Mouse (Mus musculus) ES-E14 (cell line): Measurements from ENCODE around the gene Stk10. TPM values are rescaled to one million over a fixed set of nuclear protein-coding genes. Genes with fewer than 3 reads are reported as not detected.

ENCODE experiments used
- DNase-seq: peaks from one replicate; pipeline ENCODE4 v3.0.0-alpha.2; 2013; ENCODE audit warnings: low read depth, low spot score
- H3K27ac ChIP-seq: 2 replicates; pipeline ENCODE4 v1.5.1; 2012; ENCODE audit warnings: low read depth, mild to moderate bottlenecking, low read length, moderate library complexity, mixed read lengths; ENCODE audit not compliant: poor library complexity, insufficient read depth, severe bottlenecking
- H3K36me3 ChIP-seq: 2 replicates; pipeline ENCODE4 v1.6.1; 2012; ENCODE audit warnings: mild to moderate bottlenecking, low read length, moderate library complexity, mixed read lengths; ENCODE audit not compliant: control insufficient read depth, poor library complexity, insufficient read depth, severe bottlenecking
- H3K4me1 ChIP-seq, 2 experiments: fragments of 150-350 bp in 1 of 2; sonication (generic) in 1 of 2; 2 replicates each; pipeline ENCODE4 v1.6.1; 2012; ENCODE audit warnings: low read length in 2 of 2, mild to moderate bottlenecking in 1 of 2, mixed read lengths in 1 of 2; ENCODE audit not compliant: control insufficient read depth in 2 of 2, insufficient read depth in 2 of 2, poor library complexity in 1 of 2
- H3K4me3 ChIP-seq, 2 experiments: fragments of 150-350 bp in 1 of 2; sonication (generic) in 1 of 2; 2 replicates each; pipeline ENCODE4 v1.5.1; 2012; ENCODE audit warnings: low read length in 2 of 2, low read depth in 1 of 2, mild to moderate bottlenecking in 1 of 2, mixed read lengths in 1 of 2; ENCODE audit not compliant: insufficient read depth in 1 of 2, poor library complexity in 1 of 2, severe bottlenecking in 1 of 2
- H3K9ac ChIP-seq: 2 replicates; pipeline ENCODE4 v1.6.1; 2012; ENCODE audit warnings: low read depth, mild to moderate bottlenecking, low read length, mixed read lengths; ENCODE audit not compliant: poor library complexity, insufficient read depth, severe bottlenecking
- H3K9me3 ChIP-seq: fragments of 150-350 bp; sonication (generic); 2 replicates; pipeline ENCODE4 v1.6.1; 2012; ENCODE audit warnings: low read depth, mild to moderate bottlenecking, low read length; ENCODE audit not compliant: control insufficient read depth, insufficient read depth
- CHD2 ChIP-seq: IDR thresholded peaks from 2 replicates; pipeline ENCODE4 v1.6.1; 2014; ENCODE audit warnings: mild to moderate bottlenecking, low read depth, low read length, inconsistent platforms
- HCFC1 ChIP-seq: IDR thresholded peaks from 2 replicates; pipeline ENCODE4 v1.6.1; 2012; ENCODE audit warnings: low read length, inconsistent platforms, borderline replicate concordance; ENCODE audit not compliant: insufficient read depth
- MAFK ChIP-seq: IDR thresholded peaks from 2 replicates; pipeline ENCODE4 v1.6.1; 2014; ENCODE audit warnings: mild to moderate bottlenecking, low read depth, low read length, inconsistent platforms; ENCODE audit not compliant: insufficient read depth
- ZC3H11A ChIP-seq: IDR thresholded peaks from 2 replicates; pipeline ENCODE4 v1.6.1; 2012; ENCODE audit warnings: low read depth, mild to moderate bottlenecking, inconsistent platforms, low read length, borderline replicate concordance
- ZNF384 ChIP-seq: IDR thresholded peaks from 2 replicates; pipeline ENCODE4 v1.6.1; 2012; ENCODE audit warnings: low read depth, low read length, inconsistent platforms
- in situ Hi-C, 2 experiments: fragments of 600-800 bp; cut with MboI; formaldehyde crosslinking; loops; one replicate each; pipeline ENCODE4 v1.15.1; 2025; ENCODE audit warnings: low sequenced_read_pairs in 2 of 2, inconsistent platforms in 1 of 2; ENCODE audit not compliant: unreplicated experiment in 2 of 2
- total RNA-seq: library from RNA; depleted of rRNA; stranded (reverse); fragments of 300-350 nt; gene quantifications from 2 replicates; pipeline ENCODE4 v1.2.3, GENCODE M21; 2012; rRNA removed

Stk10 gene
- 8.3 and 9.8 TPM in 2 replicates for total RNA-seq

- TF ChIP-seq HCFC1 (peak; percentile 84), ZNF384 (no peak)
- H3K27ac ChIP-seq = no peak within 1 kb of the TSS
- peak within 1 kb of the TSS; percentile 82 for H3K9ac ChIP-seq
- DNase-seq = peak; percentile 69
- in situ Hi-C loops = no loop called here
- H3K4me1 ChIP-seq = peaks cover 3 to 6% of the 10 kb centered on the region in 2 experiments; a peak in 2 of 4 replicates
- no peaks in the 10 kb centered on the region for H3K36me3 ChIP-seq
- peak within 1 kb of the TSS; percentile 72 to 96 for H3K4me3 ChIP-seq
- no peaks in the 10 kb centered on the region for H3K9me3 ChIP-seq
Measured at GRCm38 (mm10) chr11:32532765-32533481, at the start of gene Stk10. Gene Stk10, plus strand, starts transcription at chr11:32533305.

GRCm38 (mm10) chr11:32485290-32485689, 47.8 kb upstream of the Stk10 start:
- TF ChIP-seq MAFK (no peak), CHD2 (no peak), ZNF384 (no peak), ZC3H11A (no peak), HCFC1 (no peak)
- in situ Hi-C loops = no loop called here
- Histone ChIP-seq H3K4me3 (no peak overlapping the region), H3K9me3 (no peaks in the 10 kb centered on the region), H3K4me1 (no peaks in the 10 kb centered on the region), H3K36me3 (no peaks in the 10 kb centered on the region), H3K9ac (no peak overlapping the region), H3K27ac (no peak overlapping the region)
- DNase-seq = no peak

- no peak for TF ChIP-seq ZC3H11A
- no peak for TF ChIP-seq ZNF384
- no peak for TF ChIP-seq CHD2
- TF ChIP-seq HCFC1 = no peak
- TF ChIP-seq MAFK = no peak
- Histone ChIP-seq H3K9ac (no peak overlapping the region), H3K9me3 (no peaks in the 10 kb centered on the region), H3K4me3 (no peak overlapping the region), H3K4me1 (no peaks in the 10 kb centered on the region), H3K27ac (no peak overlapping the region), H3K36me3 (no peaks in the 10 kb centered on the region)
- in situ Hi-C loops = no loop called here
- DNase-seq = no peak
Measured at GRCm38 (mm10) chr11:32486621-32487020, 46.5 kb upstream of the Stk10 start.

GRCm38 (mm10) chr11:32487501-32487900, 45.6 kb upstream of the Stk10 start:
- H3K9ac ChIP-seq = no peak overlapping the region
- no peak for DNase-seq
- TF ChIP-seq MAFK (no peak), ZC3H11A (no peak), ZNF384 (no peak), CHD2 (no peak), HCFC1 (no peak)
- no peak overlapping the region for H3K4me3 ChIP-seq
- no peaks in the 10 kb centered on the region for H3K36me3 ChIP-seq
- no peak overlapping the region for H3K27ac ChIP-seq
- H3K4me1 ChIP-seq = no peaks in the 10 kb centered on the region
- no peaks in the 10 kb centered on the region for H3K9me3 ChIP-seq
- in situ Hi-C loops = no loop called here

- TF ChIP-seq ZNF384 = no peak
- no peak for TF ChIP-seq HCFC1
- TF ChIP-seq CHD2 = no peak
- TF ChIP-seq ZC3H11A = no peak
- TF ChIP-seq MAFK = no peak
- Histone ChIP-seq H3K9me3 (no peaks in the 10 kb centered on the region), H3K4me1 (no peaks in the 10 kb centered on the region), H3K36me3 (no peaks in the 10 kb centered on the region), H3K4me3 (no peak overlapping the region), H3K9ac (no peak overlapping the region), H3K27ac (no peak overlapping the region)
- in situ Hi-C loops = no loop called here
- DNase-seq = no peak
Measured at GRCm38 (mm10) chr11:32488344-32488743, 44.8 kb upstream of the Stk10 start.
